Mouse (Mus musculus) kidney, postnatal 25 days (tissue): Measurements from ENCODE around the gene Tle2.

Experiments used
- DNase-seq, 2 experiments: peaks; one replicate each; pipeline ENCODE4 v3.0.0; 2021; ENCODE audit warnings: mixed read lengths in 2 of 2

Gene Tle2

GRCm38 (mm10) chr10:81574081-81575056 is at the start of gene Tle2:
TSS of gene Tle2 (plus strand) at chr10:81574561.
- DNase-seq = peak in 1 of 2 experiments; percentile 46

GRCm38 (mm10) chr10:81525017-81525694 is 49.2 kb upstream of the Tle2 start:
- DNase-seq = no peak

GRCm38 (mm10) chr10:81526779-81527178 is 47.6 kb upstream of the Tle2 start:
- DNase-seq = peak; percentile 85 to 91

- DNase-seq = no peak
Measured at GRCm38 (mm10) chr10:81534826-81535225, 39.5 kb upstream of the Tle2 start.

GRCm38 (mm10) chr10:81536734-81537133 is 37.6 kb upstream of the Tle2 start:
- peak in 1 of 2 experiments; percentile 42 for DNase-seq

- no peak for DNase-seq
Measured at GRCm38 (mm10) chr10:81537429-81537828, 36.9 kb upstream of the Tle2 start.

- no peak for DNase-seq
Measured at GRCm38 (mm10) chr10:81538321-81539048, 35.9 kb upstream of the Tle2 start.

GRCm38 (mm10) chr10:81541363-81541762 is 33.0 kb upstream of the Tle2 start:
- no peak for DNase-seq

- peak; percentile 74 to 91 for DNase-seq
Measured at GRCm38 (mm10) chr10:81541803-81542202, 32.6 kb upstream of the Tle2 start.

GRCm38 (mm10) chr10:81542727-81543460 is 31.5 kb upstream of the Tle2 start:
- no peak for DNase-seq

GRCm38 (mm10) chr10:81543633-81544032 is 30.7 kb upstream of the Tle2 start:
- DNase-seq = no peak

GRCm38 (mm10) chr10:81544296-81545160 is 29.8 kb upstream of the Tle2 start:
- DNase-seq = no peak

GRCm38 (mm10) chr10:81545161-81545747 is 29.1 kb upstream of the Tle2 start, which contains the start of gene Gna11:
TSS of gene Gna11 (minus strand) at chr10:81545190.
- DNase-seq = peak; percentile 99 to 100

- no peak for DNase-seq
Measured at GRCm38 (mm10) chr10:81546332-81546731, 28.0 kb upstream of the Tle2 start.

- DNase-seq = no peak
Measured at GRCm38 (mm10) chr10:81546788-81547571, 27.4 kb upstream of the Tle2 start.

GRCm38 (mm10) chr10:81548944-81549343 is 25.4 kb upstream of the Tle2 start:
- no peak for DNase-seq

GRCm38 (mm10) chr10:81550257-81550656 is 24.1 kb upstream of the Tle2 start:
- DNase-seq = peak; percentile 82 to 87

GRCm38 (mm10) chr10:81551597-81552102 is 22.7 kb upstream of the Tle2 start:
- peak; percentile 96 to 98 for DNase-seq

- DNase-seq = peak in 1 of 2 experiments; percentile 60
Measured at GRCm38 (mm10) chr10:81553232-81553631, 21.1 kb upstream of the Tle2 start.
